Mouse (Mus musculus): ENCODE results near the gene Bcas3. TPM values are rescaled to one million over a fixed set of nuclear protein-coding genes. Genes with fewer than 3 reads are reported as not detected.

Bcas3 gene
- polyA plus RNA-seq, 1 experiment from 2014 or later, result 28.0 TPM

GRCm38 (mm10) chr11:85628303-85629063 is 275.5 kb downstream of the Bcas3 start:
- Histone ChIP-seq H3K4me2 (ENCODE audit: low read depth, low read length) (peak overlapping the region; percentile 26; the same call in 1 of the 2 replicates), H3K27ac (replicated peaks; ENCODE audit: low read depth, low read length) (peak overlapping the region; percentile 59), H3K9ac (ENCODE audit: low read depth, low read length) (no peak overlapping the region; the same call in 1 of the 2 replicates), H3K27me3 (replicated peaks; ENCODE audit: control insufficient read depth, insufficient read depth, low read length) (no peaks in the 10 kb centered on the region), H3K4me1 (ENCODE audit: control insufficient read depth, insufficient read depth, low read length) (peaks cover 34% of the 10 kb centered on the region), H3K4me3 (ENCODE audit: low read depth, low read length) (no peak overlapping the region), H3K36me3 (ENCODE audit: control insufficient read depth, insufficient read depth, low read length) (no peaks in the 10 kb centered on the region), H3K9me3 (ENCODE audit: control insufficient read depth, low read length) (no peaks in the 10 kb centered on the region)
- peak; percentile 72; the same call in 1 of the 2 replicates for ATAC-seq (ENCODE audit: low read depth)
- WGBS, result 30% methylated on average over 13 of the region's 13 CpGs
- DNase-seq (ENCODE audit: low spot score), result no peak

- DNase-seq (ENCODE audit: low spot score) (no peak), ATAC-seq (ENCODE audit: low read depth) (peak; percentile 26; the same call in 1 of the 2 replicates)
- WGBS, result 25% methylated on average over 2 of the region's 2 CpGs
- Histone ChIP-seq H3K4me3 (ENCODE audit: low read depth, low read length) (no peak overlapping the region), H3K27ac (replicated peaks; ENCODE audit: low read depth, low read length) (no peak overlapping the region), H3K9ac (ENCODE audit: low read depth, low read length) (no peak overlapping the region), H3K36me3 (ENCODE audit: control insufficient read depth, insufficient read depth, low read length) (no peaks in the 10 kb centered on the region), H3K4me1 (ENCODE audit: control insufficient read depth, insufficient read depth, low read length) (peaks cover 21% of the 10 kb centered on the region), H3K4me2 (ENCODE audit: low read depth, low read length) (no peak overlapping the region), H3K9me3 (ENCODE audit: control insufficient read depth, low read length) (no peaks in the 10 kb centered on the region), H3K27me3 (replicated peaks; ENCODE audit: control insufficient read depth, insufficient read depth, low read length) (no peaks in the 10 kb centered on the region)
These were observed 279.6 kb downstream of the Bcas3 start for GRCm38 (mm10) chr11:85632568-85632981.

- Histone ChIP-seq H3K27ac (replicated peaks; ENCODE audit: low read depth, low read length) (peak overlapping the region; percentile 52), H3K4me1 (ENCODE audit: control insufficient read depth, insufficient read depth, low read length) (peaks cover 27% of the 10 kb centered on the region), H3K4me2 (ENCODE audit: low read depth, low read length) (peak overlapping the region; percentile 0; the same call in 1 of the 2 replicates), H3K27me3 (replicated peaks; ENCODE audit: control insufficient read depth, insufficient read depth, low read length) (no peaks in the 10 kb centered on the region), H3K9ac (ENCODE audit: low read depth, low read length) (no peak overlapping the region), H3K9me3 (ENCODE audit: control insufficient read depth, low read length) (no peaks in the 10 kb centered on the region), H3K36me3 (ENCODE audit: control insufficient read depth, insufficient read depth, low read length) (no peaks in the 10 kb centered on the region), H3K4me3 (ENCODE audit: low read depth, low read length) (no peak overlapping the region)
- 28% methylated on average over 12 of the region's 12 CpGs for WGBS
- peak; percentile 54 for DNase-seq (ENCODE audit: low spot score)
- ATAC-seq (ENCODE audit: low read depth), result no peak
These were observed 285.9 kb downstream of the Bcas3 start for GRCm38 (mm10) chr11:85638696-85639495.

- peaks cover 40% of the 10 kb centered on the region for H3K4me1 ChIP-seq (ENCODE audit: control insufficient read depth, insufficient read depth, low read length)
- H3K36me3 ChIP-seq (ENCODE audit: control insufficient read depth, insufficient read depth, low read length), result no peaks in the 10 kb centered on the region
- no peaks in the 10 kb centered on the region for H3K27me3 ChIP-seq (replicated peaks; ENCODE audit: control insufficient read depth, insufficient read depth, low read length)
- H3K27ac ChIP-seq (replicated peaks; ENCODE audit: low read depth, low read length), result peak overlapping the region; percentile 48
- ATAC-seq (ENCODE audit: low read depth), result peak; percentile 69
- peak overlapping the region; percentile 51 for H3K9ac ChIP-seq (ENCODE audit: low read depth, low read length)
- peak overlapping the region; percentile 19 for H3K4me3 ChIP-seq (ENCODE audit: low read depth, low read length)
- peak overlapping the region; percentile 52 for H3K4me2 ChIP-seq (ENCODE audit: low read depth, low read length)
- peak; percentile 79 for DNase-seq (ENCODE audit: low spot score)
- 21% methylated on average over 5 of the region's 5 CpGs for WGBS
- no peaks in the 10 kb centered on the region for H3K9me3 ChIP-seq (ENCODE audit: control insufficient read depth, low read length)
These were observed 287.7 kb downstream of the Bcas3 start for GRCm38 (mm10) chr11:85640659-85641058.

- H3K9ac ChIP-seq (ENCODE audit: low read depth, low read length), result 0 out of 2 replicates have a peak overlapping the region, but pooled peaks have one; percentile 21
- H3K4me1 ChIP-seq (ENCODE audit: control insufficient read depth, insufficient read depth, low read length), result peaks cover 43% of the 10 kb centered on the region
- H3K36me3 ChIP-seq (ENCODE audit: control insufficient read depth, insufficient read depth, low read length), result no peaks in the 10 kb centered on the region
- H3K4me2 ChIP-seq (ENCODE audit: low read depth, low read length), result peak overlapping the region; percentile 52; the same call in 1 of the 2 replicates
- no peaks in the 10 kb centered on the region for H3K27me3 ChIP-seq (replicated peaks; ENCODE audit: control insufficient read depth, insufficient read depth, low read length)
- 54% methylated on average over 4 of the region's 4 CpGs for WGBS
- H3K9me3 ChIP-seq (ENCODE audit: control insufficient read depth, low read length), result no peaks in the 10 kb centered on the region
- peak overlapping the region; percentile 48 for H3K27ac ChIP-seq (replicated peaks; ENCODE audit: low read depth, low read length)
- peak overlapping the region; percentile 19; the same call in 1 of the 2 replicates for H3K4me3 ChIP-seq (ENCODE audit: low read depth, low read length)
- ATAC-seq (ENCODE audit: low read depth) (no peak), DNase-seq (ENCODE audit: low spot score) (no peak)
These were observed 288.5 kb downstream of the Bcas3 start for GRCm38 (mm10) chr11:85641486-85641885.

GRCm38 (mm10) chr11:85642591-85642990 is 289.6 kb downstream of the Bcas3 start:
- ATAC-seq (ENCODE audit: low read depth) (no peak), DNase-seq (ENCODE audit: low spot score) (no peak)
- Histone ChIP-seq H3K4me1 (ENCODE audit: control insufficient read depth, insufficient read depth, low read length) (peaks cover 43% of the 10 kb centered on the region), H3K9me3 (ENCODE audit: control insufficient read depth, low read length) (no peaks in the 10 kb centered on the region), H3K36me3 (ENCODE audit: control insufficient read depth, insufficient read depth, low read length) (no peaks in the 10 kb centered on the region), H3K9ac (ENCODE audit: low read depth, low read length) (peak overlapping the region; percentile 43; the same call in 1 of the 2 replicates), H3K27me3 (replicated peaks; ENCODE audit: control insufficient read depth, insufficient read depth, low read length) (no peaks in the 10 kb centered on the region), H3K4me3 (ENCODE audit: low read depth, low read length) (no peak overlapping the region), H3K4me2 (ENCODE audit: low read depth, low read length) (peak overlapping the region; percentile 23; the same call in 1 of the 2 replicates), H3K27ac (replicated peaks; ENCODE audit: low read depth, low read length) (peak overlapping the region; percentile 48)
- 58% methylated on average over 6 of the region's 6 CpGs for WGBS

GRCm38 (mm10) chr11:85643025-85643424 is 290.1 kb downstream of the Bcas3 start:
- ATAC-seq (ENCODE audit: low read depth) (no peak), DNase-seq (ENCODE audit: low spot score) (no peak)
- H3K4me1 ChIP-seq (ENCODE audit: control insufficient read depth, insufficient read depth, low read length), result peaks cover 43% of the 10 kb centered on the region
- peak overlapping the region; percentile 48 for H3K27ac ChIP-seq (replicated peaks; ENCODE audit: low read depth, low read length)
- H3K4me3 ChIP-seq (ENCODE audit: low read depth, low read length), result no peak overlapping the region
- no peaks in the 10 kb centered on the region for H3K9me3 ChIP-seq (ENCODE audit: control insufficient read depth, low read length)
- peak overlapping the region; percentile 23; the same call in 1 of the 2 replicates for H3K4me2 ChIP-seq (ENCODE audit: low read depth, low read length)
- WGBS, result 78% methylated on average over 4 of the region's 4 CpGs
- H3K9ac ChIP-seq (ENCODE audit: low read depth, low read length), result peak overlapping the region; percentile 43; the same call in 1 of the 2 replicates
- H3K27me3 ChIP-seq (replicated peaks; ENCODE audit: control insufficient read depth, insufficient read depth, low read length), result no peaks in the 10 kb centered on the region
- H3K36me3 ChIP-seq (ENCODE audit: control insufficient read depth, insufficient read depth, low read length), result no peaks in the 10 kb centered on the region

GRCm38 (mm10) chr11:85643479-85644000 is 290.6 kb downstream of the Bcas3 start:
- peak overlapping the region; percentile 48; the same call in 1 of the 2 replicates for H3K9ac ChIP-seq (ENCODE audit: low read depth, low read length)
- no peaks in the 10 kb centered on the region for H3K27me3 ChIP-seq (replicated peaks; ENCODE audit: control insufficient read depth, insufficient read depth, low read length)
- peak overlapping the region; percentile 75 for H3K27ac ChIP-seq (replicated peaks; ENCODE audit: low read depth, low read length)
- H3K4me3 ChIP-seq (ENCODE audit: low read depth, low read length), result peak overlapping the region; percentile 7; the same call in 1 of the 2 replicates
- WGBS, result 42% methylated on average over 10 of the region's 10 CpGs
- DNase-seq (ENCODE audit: low spot score) (no peak), ATAC-seq (ENCODE audit: low read depth) (peak; percentile 62; the same call in 1 of the 2 replicates)
- H3K36me3 ChIP-seq (ENCODE audit: control insufficient read depth, insufficient read depth, low read length), result no peaks in the 10 kb centered on the region
- peaks cover 43% of the 10 kb centered on the region for H3K4me1 ChIP-seq (ENCODE audit: control insufficient read depth, insufficient read depth, low read length)
- H3K4me2 ChIP-seq (ENCODE audit: low read depth, low read length), result peak overlapping the region; percentile 44
- H3K9me3 ChIP-seq (ENCODE audit: control insufficient read depth, low read length), result no peaks in the 10 kb centered on the region
